Mouse (Mus musculus) embryo, embryonic 9.5 days (tissue): ENCODE measurements around the gene Pdp2.
"Not testable (repeated sequence)": the region's sequence is repeated elsewhere in the genome, so short reads cannot be mapped to it uniquely, and the experiment has no call there.

ENCODE experiments used
- DNase-seq: peaks from one replicate; pipeline ENCODE4 v3.0.0-alpha.2; 2017; ENCODE audit errors: extremely low spot score

Pdp2 gene

GRCm38 (mm10) chr8:104591133-104591834, at the start of gene Pdp2:
Pdp2 (plus strand) TSS chr8:104591451.
- peak; percentile 93 for DNase-seq

GRCm38 (mm10) chr8:104541515-104541880, 49.8 kb upstream of the Pdp2 start:
- no peak for DNase-seq

GRCm38 (mm10) chr8:104542160-104542559, 49.1 kb upstream of the Pdp2 start:
- DNase-seq: no peak

GRCm38 (mm10) chr8:104543440-104544045, 47.7 kb upstream of the Pdp2 start:
- no peak for DNase-seq

- no peak for DNase-seq
Measured at GRCm38 (mm10) chr8:104555191-104555590, 36.1 kb upstream of the Pdp2 start.

- no peak for DNase-seq
Measured at GRCm38 (mm10) chr8:104557226-104557625, 34.0 kb upstream of the Pdp2 start.

GRCm38 (mm10) chr8:104560731-104561130, 30.5 kb upstream of the Pdp2 start:
- DNase-seq: no peak

GRCm38 (mm10) chr8:104564633-104565456, 26.4 kb upstream of the Pdp2 start:
- peak; percentile 85 for DNase-seq

GRCm38 (mm10) chr8:104565457-104565798, 25.8 kb upstream of the Pdp2 start:
- DNase-seq: no peak

- no peak for DNase-seq
Measured at GRCm38 (mm10) chr8:104569559-104569958, 21.7 kb upstream of the Pdp2 start.

- DNase-seq: peak; percentile 85
Measured at GRCm38 (mm10) chr8:104570436-104571343, 20.6 kb upstream of the Pdp2 start.

GRCm38 (mm10) chr8:104576820-104577219, 14.4 kb upstream of the Pdp2 start:
- no peak for DNase-seq

- not testable (repeated sequence) for DNase-seq
Measured at GRCm38 (mm10) chr8:104577606-104578005, 13.6 kb upstream of the Pdp2 start.

- DNase-seq: no peak
Measured at GRCm38 (mm10) chr8:104584522-104584921, 6.7 kb upstream of the Pdp2 start.

- no peak for DNase-seq
Measured at GRCm38 (mm10) chr8:104590284-104590683, 967 bp upstream of the Pdp2 start.

- no peak for DNase-seq
Measured at GRCm38 (mm10) chr8:104591856-104592255, 605 bp downstream of the Pdp2 start.

GRCm38 (mm10) chr8:104592566-104592965, 1.3 kb downstream of the Pdp2 start:
- no peak for DNase-seq

GRCm38 (mm10) chr8:104593536-104594325, 2.5 kb downstream of the Pdp2 start:
- DNase-seq: no peak

GRCm38 (mm10) chr8:104594611-104595362, 3.5 kb downstream of the Pdp2 start:
- no peak for DNase-seq
